Mouse (Mus musculus): ENCODE measurements around the gene Ak4.
"Not testable (repeated sequence)": the region's sequence is repeated elsewhere in the genome, so short reads cannot be mapped to it uniquely, and the experiment has no call there.

The Ak4 gene

GRCm38 (mm10) chr4:101419151-101419910, at the start of gene Ak4:
Ak4 (plus strand) TSS chr4:101419277.
- DNase-seq (ENCODE audit: low read depth, low spot score), result peak; percentile 41

DNA sequence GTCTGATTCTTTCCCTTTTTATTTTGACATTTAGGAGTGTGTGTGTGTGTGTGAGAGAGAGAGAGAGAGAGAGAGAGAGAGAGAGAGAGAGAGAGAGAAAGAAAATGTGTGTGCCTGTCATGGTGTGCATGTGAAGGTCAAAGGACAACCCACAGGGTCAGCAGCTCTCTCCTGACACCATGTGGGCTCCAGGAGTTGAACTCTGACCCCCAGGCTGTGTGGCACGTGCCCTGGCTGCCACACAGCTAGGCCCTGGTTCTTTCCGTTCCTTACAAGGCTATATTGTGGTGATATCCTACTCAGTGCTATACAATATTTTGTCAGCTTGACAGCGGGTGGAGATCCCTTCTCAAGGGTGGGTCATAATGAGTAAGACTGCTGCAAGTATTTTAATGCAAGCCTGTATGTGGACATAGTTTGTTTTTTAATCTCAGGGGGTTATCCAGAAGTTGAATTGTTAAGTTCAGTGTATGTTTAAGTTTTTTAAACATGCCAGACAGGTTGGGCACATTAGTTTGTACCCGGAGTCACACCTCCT, 49.3 kb upstream of the Ak4 start:
- no peak for DNase-seq (ENCODE audit: low read depth, low spot score)

DNA sequence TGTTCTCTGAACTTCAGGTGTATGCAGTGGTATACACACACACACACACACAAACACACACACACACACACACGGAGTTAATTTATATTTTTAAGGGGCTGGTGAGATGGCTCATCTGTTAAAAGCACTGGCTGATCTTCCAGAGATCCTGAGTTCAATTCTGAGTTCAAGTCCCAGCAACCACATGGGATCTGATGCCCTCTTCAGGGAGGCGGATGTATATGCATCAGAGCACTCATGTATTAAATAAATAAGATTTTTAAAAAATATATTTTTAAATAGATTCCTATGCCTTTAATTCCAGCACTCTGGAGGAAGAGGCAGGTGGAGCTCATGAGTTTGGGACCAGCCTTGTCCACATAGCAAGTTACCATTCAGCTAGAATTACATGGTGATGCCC, 46.8 kb upstream of the Ak4 start:
- no peak for DNase-seq (ENCODE audit: low read depth, low spot score)

GRCm38 (mm10) chr4:101372751-101373150, 46.3 kb upstream of the Ak4 start:
- DNase-seq (ENCODE audit: low read depth, low spot score), result no peak

DNA sequence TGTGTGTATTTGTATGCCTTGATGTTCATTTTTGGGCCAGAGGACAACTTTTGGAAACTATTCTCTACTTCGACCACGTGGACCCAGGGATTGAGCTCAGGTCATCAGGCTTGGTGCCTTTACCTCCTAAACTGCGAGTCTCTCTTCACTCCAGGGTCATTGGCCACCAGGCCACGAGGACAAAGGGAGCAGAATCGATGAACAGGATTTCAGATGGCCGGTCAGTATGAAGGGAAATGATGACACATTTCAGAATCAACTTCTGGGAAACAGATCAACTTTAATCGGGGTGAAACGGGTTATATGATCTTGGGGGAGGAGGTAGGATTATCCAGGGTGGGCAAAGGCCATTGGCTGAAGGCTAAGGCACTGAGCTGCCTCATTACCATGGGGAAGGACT, 45.0 kb upstream of the Ak4 start:
- no peak for DNase-seq (ENCODE audit: low read depth, low spot score)

- no peak for DNase-seq (ENCODE audit: low read depth, low spot score)
Observed at GRCm38 (mm10) chr4:101376835-101377234, 42.2 kb upstream of the Ak4 start.

DNA sequence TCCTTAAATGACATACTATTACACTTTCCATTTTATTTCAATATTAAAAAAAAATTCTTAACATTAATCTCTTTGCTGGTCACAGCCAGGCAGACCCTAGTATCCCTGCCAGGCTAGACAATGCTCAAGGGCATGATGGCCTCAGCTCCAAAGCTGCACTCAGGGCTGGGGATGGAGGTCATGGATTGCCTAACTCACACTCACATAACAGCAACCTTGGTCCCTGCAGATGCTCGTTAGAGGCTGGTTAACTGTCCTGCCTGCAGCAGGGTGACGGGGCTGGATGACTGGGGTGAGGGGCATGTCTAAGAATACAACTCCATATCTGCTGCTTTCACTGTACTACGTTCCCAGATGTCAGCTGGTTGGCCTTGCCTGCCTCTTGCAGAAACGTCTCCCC, 40.8 kb upstream of the Ak4 start:
- DNase-seq (ENCODE audit: low read depth, low spot score), result no peak

- no peak for DNase-seq (ENCODE audit: low read depth, low spot score)
Observed at GRCm38 (mm10) chr4:101378778-101379177, 40.3 kb upstream of the Ak4 start.

GRCm38 (mm10) chr4:101385002-101385401, 34.1 kb upstream of the Ak4 start:
- DNase-seq (ENCODE audit: low read depth, low spot score), result no peak

DNA sequence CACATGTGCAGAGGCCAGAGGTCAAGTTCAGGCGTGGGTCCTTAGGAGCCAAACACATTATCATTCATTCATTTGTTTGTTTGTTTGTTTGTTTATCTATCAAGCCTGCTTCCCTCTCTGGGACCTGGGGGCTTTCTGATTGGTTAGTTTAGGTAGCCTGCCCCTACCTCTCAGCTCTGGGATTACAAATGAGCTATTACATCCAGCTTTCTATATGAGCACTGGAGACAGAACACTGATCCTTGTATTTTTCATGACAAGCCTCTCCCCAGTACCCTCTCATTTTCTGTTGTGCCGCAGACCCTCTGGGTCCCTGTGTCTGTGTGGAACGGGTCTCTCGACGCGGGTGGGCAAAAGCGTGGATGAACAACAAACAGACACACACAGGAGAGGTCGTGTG, 30.8 kb upstream of the Ak4 start:
- DNase-seq (ENCODE audit: low read depth, low spot score), result no peak

GRCm38 (mm10) chr4:101388656-101389055, 30.4 kb upstream of the Ak4 start:
- not testable (repeated sequence) for DNase-seq (ENCODE audit: low read depth, low spot score)

DNA sequence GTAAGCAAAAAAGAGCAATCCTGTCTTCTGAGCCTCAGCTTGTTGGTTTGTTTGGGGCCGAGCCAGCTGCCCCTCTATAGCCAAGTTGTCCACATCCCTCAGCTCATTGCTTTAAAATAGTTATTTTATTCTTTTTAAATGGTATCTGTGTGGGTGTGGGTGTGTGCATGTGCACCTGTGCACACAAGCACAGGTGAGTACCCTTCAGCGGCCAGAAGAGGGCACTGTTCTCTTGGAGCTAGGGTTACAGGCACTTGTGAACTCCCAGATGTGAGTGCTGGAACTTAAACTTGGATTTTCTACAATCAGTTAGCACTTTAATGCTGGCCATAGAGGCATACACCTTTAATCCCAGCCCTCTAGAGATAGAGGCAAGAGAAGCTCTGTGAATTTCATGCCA, 26.8 kb upstream of the Ak4 start:
- DNase-seq (ENCODE audit: low read depth, low spot score), result peak; percentile 23

DNA sequence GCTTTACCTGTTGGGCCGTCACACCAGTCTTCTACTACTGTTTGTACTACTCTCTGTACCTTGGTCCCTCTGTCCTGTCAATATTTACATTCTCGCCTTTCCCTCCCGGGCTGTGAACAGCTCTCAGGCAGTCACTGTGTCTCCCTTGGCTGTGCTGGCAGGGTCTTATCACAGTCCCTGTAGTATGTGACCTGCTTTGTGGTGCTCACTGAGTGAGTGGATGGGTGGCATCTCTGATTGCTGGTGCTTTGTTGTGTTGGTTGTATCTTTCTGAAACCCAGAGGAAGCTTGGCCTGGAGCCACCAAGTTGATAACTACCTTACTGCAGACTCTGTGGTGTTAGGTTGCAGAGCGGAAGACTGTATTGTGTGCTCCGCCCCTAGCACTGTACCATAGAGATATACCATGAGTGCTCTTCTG, 25.8 kb upstream of the Ak4 start:
- no peak for DNase-seq (ENCODE audit: low read depth, low spot score)

GRCm38 (mm10) chr4:101395021-101395533, 24.0 kb upstream of the Ak4 start:
- DNase-seq (ENCODE audit: low read depth, low spot score), result no peak

DNA sequence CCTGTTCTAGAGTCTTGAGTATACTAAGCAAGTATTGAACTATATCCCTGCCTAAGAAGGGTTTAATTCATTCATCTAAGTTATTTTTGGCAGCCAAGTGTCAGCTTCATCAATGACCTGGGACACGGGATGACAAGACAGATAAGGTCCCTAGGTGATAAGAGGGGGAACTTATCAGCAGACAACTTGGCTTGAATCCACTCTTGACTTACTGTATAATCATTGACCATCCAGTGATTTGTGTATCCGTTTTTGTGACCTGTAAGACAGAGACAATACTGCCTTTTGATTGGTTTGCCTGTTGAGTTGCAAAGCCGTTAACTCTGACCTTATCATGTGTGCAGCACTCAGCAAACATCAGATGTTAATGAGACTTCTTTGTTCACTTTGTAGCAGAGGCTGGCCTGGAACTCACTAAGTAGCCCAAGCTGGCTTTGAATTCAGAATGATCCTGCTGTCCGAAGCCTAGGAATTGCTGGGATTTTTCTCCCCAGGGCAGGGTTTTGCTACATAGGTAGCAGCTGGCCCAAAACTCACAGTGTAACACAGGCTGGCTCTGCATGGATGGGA, 19.0 kb upstream of the Ak4 start:
- DNase-seq (ENCODE audit: low read depth, low spot score), result no peak

DNA sequence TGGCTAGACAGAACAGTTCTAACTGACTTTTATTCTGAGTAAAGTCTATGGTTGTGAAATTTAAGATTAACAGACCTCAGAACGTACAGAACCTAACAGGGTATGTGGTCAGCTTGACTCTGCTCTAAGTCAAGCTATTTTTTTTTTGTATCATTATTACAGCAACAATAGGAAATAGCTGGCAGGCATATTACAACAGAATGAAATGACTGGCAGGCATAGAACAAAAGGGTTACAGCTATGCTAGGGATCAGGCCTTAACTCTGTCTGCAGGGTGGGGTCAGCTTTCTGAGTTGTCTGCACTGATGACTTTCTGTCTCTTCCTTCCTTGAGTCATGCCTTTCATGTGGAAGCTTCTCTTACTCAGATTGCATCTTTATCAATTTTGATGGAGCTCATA, 17.1 kb upstream of the Ak4 start:
- DNase-seq (ENCODE audit: low read depth, low spot score), result no peak

- no peak for DNase-seq (ENCODE audit: low read depth, low spot score)
Observed at GRCm38 (mm10) chr4:101404863-101405262, 14.2 kb upstream of the Ak4 start.

GRCm38 (mm10) chr4:101406411-101407196, 12.5 kb upstream of the Ak4 start:
- DNase-seq (ENCODE audit: low read depth, low spot score), result no peak

DNA sequence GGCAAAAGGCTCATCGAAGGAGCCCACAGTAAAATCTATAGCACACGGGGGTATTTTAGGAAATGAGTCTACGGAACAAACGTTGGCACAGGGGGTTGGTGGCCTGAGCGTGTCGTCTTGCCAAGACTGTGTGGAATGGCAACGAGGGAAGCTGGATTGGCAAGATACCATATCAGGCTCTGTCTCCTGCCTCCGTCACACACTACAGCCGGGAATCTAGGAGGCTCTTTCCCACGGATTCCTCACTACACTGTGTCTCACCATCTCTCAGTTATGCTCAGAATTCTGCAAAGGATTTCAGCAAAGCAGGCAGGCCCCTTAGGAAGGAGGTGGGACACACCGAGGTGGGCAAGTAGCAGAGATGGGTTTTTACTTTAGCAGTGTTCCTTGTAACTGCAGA, 2.1 kb upstream of the Ak4 start:
- no peak for DNase-seq (ENCODE audit: low read depth, low spot score)

- DNase-seq (ENCODE audit: low read depth, low spot score), result no peak
Observed at GRCm38 (mm10) chr4:101419911-101420880, 1.1 kb downstream of the Ak4 start.

DNA sequence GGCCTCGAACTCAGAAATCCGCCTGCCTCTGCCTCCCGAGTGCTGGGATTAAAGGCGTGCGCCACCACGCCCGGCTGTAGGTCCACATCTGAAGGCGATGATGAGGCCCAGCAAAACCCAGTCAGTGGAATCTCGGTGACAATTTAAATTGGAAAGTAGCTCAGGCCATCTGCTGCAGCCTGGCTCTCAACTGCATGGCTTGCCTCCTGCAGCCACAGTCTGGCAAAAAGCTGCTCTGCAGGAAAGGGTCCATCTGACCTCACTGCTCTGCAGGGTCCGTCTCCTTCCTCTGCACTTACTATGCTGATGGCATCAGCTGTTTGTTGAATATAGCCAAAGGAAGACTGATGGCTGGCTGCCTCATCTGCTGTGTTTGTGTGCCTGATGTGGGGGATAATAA, 3.9 kb downstream of the Ak4 start:
- no peak for DNase-seq (ENCODE audit: low read depth, low spot score)

Data from embryo, embryonic 11.5 days (tissue).